Mouse (Mus musculus) erythroblast, embryonic 14.5 days (primary cell): ENCODE measurements around the gene Nrip2. TPM values are rescaled to one million over a fixed set of nuclear protein-coding genes. Genes with fewer than 3 reads are reported as not detected.

Experiments used
- H3K27me3 ChIP-seq: 2 replicates; pipeline ENCODE4 v1.6.1; 2012; ENCODE audit warnings: inconsistent platforms; ENCODE audit not compliant: control insufficient read depth
- H3K36me3 ChIP-seq: 2 replicates; pipeline ENCODE4 v1.6.1; 2012; ENCODE audit warnings: mild to moderate bottlenecking, inconsistent platforms; ENCODE audit not compliant: control insufficient read depth
- H3K4me1 ChIP-seq: 2 replicates; pipeline ENCODE4 v1.6.1; 2012; ENCODE audit warnings: inconsistent platforms; ENCODE audit not compliant: control insufficient read depth
- H3K4me3 ChIP-seq: replicated peaks from 2 replicates; pipeline ENCODE3; 2012; ENCODE audit warnings: moderate library complexity, mild to moderate bottlenecking, inconsistent platforms
- H3K9me3 ChIP-seq: 2 replicates; pipeline ENCODE4 v1.6.1; 2012; ENCODE audit warnings: low read length, inconsistent platforms, mixed read lengths; ENCODE audit not compliant: control insufficient read depth
- GATA1 ChIP-seq: IDR thresholded peaks from 2 replicates; pipeline ENCODE4 v1.6.1; 2012; ENCODE audit warnings: low read length, inconsistent platforms, mixed read lengths
- TAL1 ChIP-seq: IDR thresholded peaks from 3 replicates; pipeline ENCODE4 v1.6.1; 2012; ENCODE audit warnings: low read length, inconsistent platforms, mixed read lengths
- polyA plus RNA-seq: library from polyadenylated mRNA; stranded (reverse); fragments of >175 nt; gene quantifications from 2 replicates; pipeline ENCODE4 v1.2.3, GENCODE M21; 2012

Gene Nrip2
- polyA plus RNA-seq, 1 experiment, result not detected

DNA sequence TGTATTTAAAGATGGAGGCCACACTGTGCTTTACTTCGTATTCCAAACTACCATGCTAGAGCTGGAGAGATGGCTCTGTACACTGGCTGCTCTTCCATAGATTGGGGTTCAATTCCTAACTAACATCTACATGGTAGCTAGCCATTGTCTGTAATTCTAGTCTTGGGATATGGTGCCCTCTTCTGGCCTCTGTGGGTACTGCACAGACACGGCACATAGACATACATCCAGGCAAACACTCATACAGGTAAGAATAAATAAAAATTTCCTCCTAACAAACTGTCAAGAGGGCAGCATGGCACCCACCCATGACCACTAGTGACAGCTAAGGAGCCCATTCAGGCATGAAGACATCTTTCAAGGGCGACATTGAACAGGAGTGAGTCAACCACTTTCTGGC is 12.0 kb downstream of the Nrip2 start:
- H3K36me3 ChIP-seq, result peaks cover 82% of the 10 kb centered on the region

DNA sequence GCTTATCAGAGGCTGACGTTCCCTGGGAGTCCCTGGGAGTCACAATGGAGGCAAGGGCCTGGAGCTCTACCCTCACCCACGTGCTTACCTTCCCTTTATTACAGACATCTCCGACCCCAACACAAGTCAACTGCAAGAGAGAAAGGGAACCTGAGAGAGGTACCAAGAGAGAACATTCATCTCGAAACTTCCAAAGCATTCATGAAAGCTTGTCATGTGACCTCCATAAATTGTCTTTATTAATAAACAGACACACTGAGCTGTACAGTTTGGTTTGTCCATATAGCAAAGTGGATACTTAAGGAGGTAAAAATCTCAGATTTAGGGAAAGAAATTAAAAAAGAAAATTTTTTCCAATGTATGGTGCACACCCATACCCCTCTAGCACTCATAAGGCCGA is 17.1 kb downstream of the Nrip2 start:
- H3K9me3 ChIP-seq, result no peaks in the 10 kb centered on the region
- H3K27me3 ChIP-seq, result no peaks in the 10 kb centered on the region
- H3K36me3 ChIP-seq, result peaks cover 53% of the 10 kb centered on the region
- H3K4me3 ChIP-seq, result no peak overlapping the region
- no peak for TF ChIP-seq TAL1
- H3K4me1 ChIP-seq, result peaks cover 2% of the 10 kb centered on the region; the same call in 1 of the 2 replicates

More for the DNA sequence above, 12.0 kb downstream of the Nrip2 start:
- no peak overlapping the region for H3K4me3 ChIP-seq
- no peaks in the 10 kb centered on the region for H3K9me3 ChIP-seq
- no peaks in the 10 kb centered on the region for H3K27me3 ChIP-seq
- TF ChIP-seq GATA1 (no peak), TAL1 (no peak)
- no peaks in the 10 kb centered on the region for H3K4me1 ChIP-seq

DNA sequence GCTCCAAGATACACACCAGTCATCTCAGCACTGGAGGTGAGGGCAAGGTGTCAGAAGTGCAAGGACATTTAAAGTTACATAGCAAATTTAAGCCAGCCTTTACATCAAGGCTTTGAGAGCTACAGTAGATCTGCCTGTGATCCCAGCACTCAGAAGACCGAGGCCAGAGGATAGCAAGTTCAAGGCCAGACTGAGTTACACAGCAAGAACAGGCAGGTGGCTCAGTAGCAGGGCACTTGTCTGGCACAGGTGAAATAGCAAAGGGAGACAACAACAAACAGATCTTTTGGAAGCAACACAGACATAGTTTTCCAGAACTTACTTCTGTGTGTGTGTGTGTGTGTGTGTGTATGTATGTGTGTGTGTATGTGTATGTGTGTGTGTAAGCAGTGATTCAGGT is 19.0 kb downstream of the Nrip2 start:
- H3K27me3 ChIP-seq, result no peaks in the 10 kb centered on the region
- H3K9me3 ChIP-seq, result no peaks in the 10 kb centered on the region
- TF ChIP-seq GATA1 (no peak), TAL1 (no peak)
- peaks cover 16% of the 10 kb centered on the region for H3K4me1 ChIP-seq
- no peak overlapping the region for H3K4me3 ChIP-seq
- peaks cover 39% of the 10 kb centered on the region for H3K36me3 ChIP-seq

DNA sequence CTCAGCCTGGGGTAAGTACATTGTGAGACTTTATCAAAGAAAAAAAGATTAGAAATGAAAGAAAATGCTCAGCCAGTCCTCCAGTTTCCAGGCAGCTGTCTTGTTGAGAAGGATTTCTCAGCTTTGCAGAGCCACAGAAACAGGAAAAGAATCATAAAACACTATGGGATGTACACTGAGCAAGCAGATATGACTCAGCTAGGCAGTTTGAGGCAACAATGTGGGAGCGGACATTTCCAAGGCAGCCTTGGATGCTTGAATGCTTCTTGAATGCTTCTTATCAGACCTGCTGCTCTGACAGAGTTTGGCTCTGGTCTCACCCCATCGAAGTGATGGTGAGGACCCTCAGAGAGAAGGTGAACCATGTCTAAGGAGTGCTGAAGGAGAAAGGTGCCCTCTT is 21.9 kb downstream of the Nrip2 start:
- peaks cover 20% of the 10 kb centered on the region for H3K36me3 ChIP-seq
- no peaks in the 10 kb centered on the region for H3K9me3 ChIP-seq
- peaks cover 36% of the 10 kb centered on the region for H3K4me1 ChIP-seq
- no peak overlapping the region for H3K4me3 ChIP-seq
- TF ChIP-seq GATA1 (no peak), TAL1 (no peak)
- H3K27me3 ChIP-seq, result no peaks in the 10 kb centered on the region

DNA sequence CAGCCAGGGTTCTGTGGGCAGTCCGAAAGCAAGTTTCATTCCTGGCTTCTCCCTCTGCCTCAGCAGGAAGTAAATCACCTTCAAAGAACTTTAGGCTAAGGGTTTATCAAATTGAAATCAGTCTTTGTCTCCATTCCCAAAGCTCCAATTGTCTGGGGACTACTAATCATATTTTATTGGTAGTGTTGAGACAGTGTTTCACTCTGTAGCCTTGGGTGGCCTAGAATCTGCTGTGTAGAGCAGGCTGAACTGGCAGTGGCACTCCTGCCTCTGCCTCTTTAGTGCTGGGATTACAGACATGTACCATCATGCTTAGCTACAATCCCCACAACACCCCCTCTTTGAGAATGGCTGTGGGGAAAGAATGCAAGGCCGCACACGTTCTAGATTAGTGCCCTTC is 22.4 kb downstream of the Nrip2 start:
- Histone ChIP-seq H3K27me3 (no peaks in the 10 kb centered on the region), H3K36me3 (peaks cover 19% of the 10 kb centered on the region), H3K4me1 (peaks cover 36% of the 10 kb centered on the region), H3K9me3 (no peaks in the 10 kb centered on the region), H3K4me3 (no peak overlapping the region)
- TF ChIP-seq TAL1, result no peak
- no peak for TF ChIP-seq GATA1

DNA sequence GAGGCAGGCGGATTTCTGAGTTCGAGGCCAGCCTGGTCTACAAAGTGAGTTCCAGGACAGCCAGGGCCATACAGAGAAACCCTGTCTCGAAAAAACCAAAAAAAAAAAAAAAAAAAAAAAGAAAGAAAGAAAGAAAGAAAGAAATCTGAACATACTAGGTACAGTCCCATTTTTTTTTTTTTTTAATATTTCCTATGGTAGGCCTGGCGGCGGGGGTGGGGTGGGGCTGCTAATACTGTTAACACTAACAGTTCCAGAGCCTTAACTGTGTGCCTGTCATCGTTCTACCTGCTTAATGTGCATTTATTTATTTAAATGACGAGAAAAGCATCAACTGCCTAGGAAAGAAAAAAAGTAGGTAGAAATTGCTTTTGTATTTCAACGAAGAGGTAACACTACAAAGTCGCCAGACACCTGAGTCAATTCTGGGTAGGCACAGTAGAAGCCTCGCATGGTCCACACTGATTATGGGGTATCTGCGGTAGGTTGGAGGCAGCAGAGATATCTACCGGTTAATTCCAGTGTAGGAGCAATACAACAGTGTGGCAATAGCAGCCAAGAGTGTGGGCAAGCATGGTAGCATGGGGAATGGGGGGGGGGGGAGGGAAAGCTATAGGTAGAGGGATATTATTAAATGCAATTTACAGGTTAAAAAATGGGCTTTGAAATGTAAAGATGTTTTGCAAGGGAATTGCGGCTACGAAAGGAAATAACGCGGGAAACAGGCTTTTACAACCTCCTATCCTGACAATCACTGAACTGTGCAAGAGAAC is 24.6 kb downstream of the Nrip2 start:
- TF ChIP-seq GATA1 (no peak), TAL1 (peak; percentile 14; the same call in 1 of the 3 replicates)
- Histone ChIP-seq H3K4me1 (peaks cover 36% of the 10 kb centered on the region), H3K4me3 (peak overlapping the region; percentile 98), H3K27me3 (no peaks in the 10 kb centered on the region), H3K36me3 (peaks cover 20% of the 10 kb centered on the region), H3K9me3 (no peaks in the 10 kb centered on the region)

DNA sequence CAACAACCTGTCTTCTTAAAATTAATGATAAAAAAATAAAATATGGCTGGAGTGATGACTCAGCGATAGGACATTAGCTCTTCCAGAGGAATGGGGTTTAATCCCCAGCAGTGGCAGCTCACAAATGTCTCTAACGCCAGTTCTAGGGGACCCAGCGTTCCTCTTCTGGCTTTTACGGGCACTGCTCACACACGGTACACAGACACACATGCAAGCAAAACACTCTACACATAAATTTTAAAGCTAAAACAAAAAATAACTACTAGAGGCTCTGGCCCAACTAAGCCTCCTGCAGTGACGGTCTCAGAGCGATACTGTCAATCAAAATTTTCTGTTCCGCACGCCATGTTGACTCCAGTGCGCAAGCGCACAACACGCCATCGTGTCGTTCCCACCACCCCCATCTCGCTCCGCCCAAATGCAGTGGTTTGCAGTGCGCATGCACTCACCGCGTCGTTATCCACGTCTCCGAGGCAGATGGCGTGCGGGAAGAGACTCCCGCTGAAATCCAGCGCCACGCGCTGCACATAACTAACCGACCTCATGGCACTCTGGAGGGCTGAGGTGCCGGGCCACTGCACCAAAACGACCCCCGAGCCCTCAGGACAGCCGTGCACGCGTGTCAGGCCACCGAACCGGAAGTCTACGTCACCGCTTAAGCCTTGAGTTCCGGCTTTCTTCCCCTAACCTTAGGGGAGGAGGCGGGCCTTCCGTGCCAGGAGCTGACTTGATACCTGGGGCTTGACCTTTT is 25.3 kb downstream of the Nrip2 start, which contains the start of gene Itfg2:
Gene Itfg2, minus strand, starts transcription at position 663 of the 751 bp plus-strand sequence.
- peaks cover 42% of the 10 kb centered on the region for H3K4me1 ChIP-seq
- peak within 1 kb of the TSS; percentile 98 for H3K4me3 ChIP-seq
- peaks cover 24% of the 10 kb centered on the region for H3K36me3 ChIP-seq
- H3K9me3 ChIP-seq, result no peaks in the 10 kb centered on the region
- TF ChIP-seq TAL1 (no peak), GATA1 (no peak)
- H3K27me3 ChIP-seq, result no peaks in the 10 kb centered on the region

DNA sequence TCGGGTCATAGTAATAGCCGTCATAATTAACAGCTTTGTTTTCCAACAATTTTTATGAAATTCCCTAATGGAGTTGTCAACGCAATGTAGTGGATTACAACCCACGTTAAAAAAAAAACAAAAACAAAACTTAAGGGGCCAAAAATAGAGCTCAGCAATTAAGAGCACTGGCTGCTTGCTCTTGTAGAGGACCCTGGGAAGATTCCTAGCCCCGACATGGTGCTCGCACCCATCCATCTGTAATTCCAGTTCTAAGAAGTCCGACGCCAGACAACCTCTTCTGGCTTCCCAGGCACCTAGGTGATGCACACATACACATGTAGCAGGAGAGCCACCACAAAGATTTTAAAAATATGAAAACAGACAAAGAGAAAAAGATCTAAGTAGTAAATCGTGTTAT is 25.9 kb downstream of the Nrip2 start:
- peaks cover 27% of the 10 kb centered on the region for H3K36me3 ChIP-seq
- peak overlapping the region; percentile 98 for H3K4me3 ChIP-seq
- H3K27me3 ChIP-seq, result no peaks in the 10 kb centered on the region
- TF ChIP-seq TAL1, result no peak
- no peak for TF ChIP-seq GATA1
- peaks cover 47% of the 10 kb centered on the region for H3K4me1 ChIP-seq
- H3K9me3 ChIP-seq, result no peaks in the 10 kb centered on the region

DNA sequence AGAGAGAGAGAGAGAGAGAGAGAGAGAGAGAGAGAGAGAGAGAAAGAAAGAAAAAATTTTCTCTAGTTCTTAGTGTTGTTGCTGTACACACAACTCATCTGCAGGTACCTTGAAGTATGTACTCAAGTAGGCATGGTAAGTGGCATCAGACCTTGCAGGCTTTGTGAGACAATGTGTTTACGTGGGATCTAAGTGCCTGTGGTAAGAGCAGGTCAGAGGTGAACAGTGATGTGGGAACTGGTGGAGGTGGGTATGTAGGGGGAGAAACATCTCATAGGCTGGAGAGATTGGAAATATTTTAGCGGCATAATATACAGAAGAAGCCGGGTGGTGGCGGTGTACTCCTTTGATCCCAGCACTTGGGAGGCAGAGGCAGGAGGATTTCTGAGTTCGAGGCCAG is 28.5 kb downstream of the Nrip2 start:
- Histone ChIP-seq H3K9me3 (no peaks in the 10 kb centered on the region), H3K4me3 (no peak overlapping the region), H3K27me3 (no peaks in the 10 kb centered on the region), H3K4me1 (peaks cover 48% of the 10 kb centered on the region), H3K36me3 (peaks cover 41% of the 10 kb centered on the region)
- TF ChIP-seq GATA1 (no peak), TAL1 (no peak)
